Mouse (Mus musculus) stomach, embryonic 16.5 days (tissue): ENCODE measurements around the gene Ttll12. TPM values are rescaled to one million over a fixed set of nuclear protein-coding genes. Genes with fewer than 3 reads are reported as not detected.
A peak's percentile ranks its signal among the peaks of the same experiment; 100 is the strongest.

ENCODE experiments used
- ATAC-seq: fragments of 200-750 bp; cut with Nextera tagmentation; 2 replicates; pipeline ENCODE4 v1.8.0; 2017; ENCODE audit warnings: moderate number of reproducible peaks, moderate TSS enrichment; ENCODE audit not compliant: insufficient read depth, low FRiP score
- H3K27ac ChIP-seq: fragments of 300-500 bp; sonication (generic); 2 replicates; pipeline ENCODE4 v1.5.1; 2014; ENCODE audit warnings: low read length
- H3K27me3 ChIP-seq: fragments of 300-500 bp; sonication (generic); 2 replicates; pipeline ENCODE4 v1.6.1; 2014; ENCODE audit warnings: low read length, control low read depth, mixed read lengths; ENCODE audit not compliant: control insufficient read depth, insufficient read depth
- H3K36me3 ChIP-seq: fragments of 300-500 bp; sonication (generic); 2 replicates; pipeline ENCODE4 v1.6.1; 2014; ENCODE audit warnings: low read length; ENCODE audit not compliant: control insufficient read depth, insufficient read depth
- H3K4me1 ChIP-seq: fragments of 300-500 bp; sonication (generic); 2 replicates; pipeline ENCODE4 v1.6.1; 2014; ENCODE audit warnings: low read length, control low read depth, mixed read lengths; ENCODE audit not compliant: control insufficient read depth, insufficient read depth
- H3K4me2 ChIP-seq: fragments of 300-500 bp; sonication (generic); 2 replicates; pipeline ENCODE4 v1.6.1; 2014; ENCODE audit warnings: low read depth, low read length, mixed read lengths
- H3K4me3 ChIP-seq: fragments of 300-500 bp; sonication (generic); replicated peaks from 2 replicates; pipeline ENCODE4 v1.5.1; 2014; ENCODE audit warnings: mild to moderate bottlenecking, low read length
- H3K9ac ChIP-seq: fragments of 300-500 bp; sonication (generic); 2 replicates; pipeline ENCODE4 v1.6.1; 2014; ENCODE audit warnings: low read length
- H3K9me3 ChIP-seq: fragments of 300-500 bp; sonication (generic); replicated peaks from 2 replicates; pipeline ENCODE4 v1.6.1; 2016; ENCODE audit warnings: low read length, control low read depth; ENCODE audit not compliant: control insufficient read depth
- WGBS: fragments of 180-500 bp; shearing (Covaris S2); extraction: QIAGEN DNeasy Blood & Tissue Kit; methylation state at CpG from one replicate; pipeline ENCODE4 v1.1.7; 2014; 5-methylcytosine and 5-hydroxymethylcytosine counted together
- polyA plus RNA-seq: library from polyadenylated mRNA; unstranded; fragments of >200 nt; fragmentation: Nextera tagmentation; extraction: Ambion mirVana; gene quantifications from 2 replicates; pipeline ENCODE4 v1.2.1, GENCODE M21; 2015

The Ttll12 gene
- 31.9 and 32.2 TPM in 2 replicates for polyA plus RNA-seq

- Histone ChIP-seq H3K4me3 (peak within 1 kb of the TSS; percentile 90), H3K4me2 (peak within 1 kb of the TSS; percentile 97), H3K27ac (peak within 1 kb of the TSS; percentile 85; the same call in 1 of the 2 replicates), H3K36me3 (no peaks in the 10 kb centered on the region), H3K27me3 (no peaks in the 10 kb centered on the region), H3K9ac (peak within 1 kb of the TSS; percentile 89), H3K4me1 (peaks cover 31% of the 10 kb centered on the region), H3K9me3 (no peaks in the 10 kb centered on the region)
- under 1% methylated on average over 68 of the region's 68 CpGs for WGBS
- peak; percentile 94 for ATAC-seq
Observed at GRCm38 (mm10) chr15:83594513-83595363, at the start of gene Ttll12. Ttll12 (minus strand) TSS chr15:83595157.

GRCm38 (mm10) chr15:83642518-83642917, 47.6 kb upstream of the Ttll12 start:
- Histone ChIP-seq H3K9me3 (no peaks in the 10 kb centered on the region), H3K4me1 (peaks cover 6% of the 10 kb centered on the region; the same call in 1 of the 2 replicates), H3K27ac (no peak overlapping the region), H3K9ac (no peak overlapping the region), H3K4me3 (no peak overlapping the region), H3K36me3 (no peaks in the 10 kb centered on the region), H3K4me2 (no peak overlapping the region), H3K27me3 (no peaks in the 10 kb centered on the region)
- WGBS = 93% methylated on average over 6 of the region's 6 CpGs
- ATAC-seq = no peak

- no peaks in the 10 kb centered on the region for H3K27me3 ChIP-seq
- ATAC-seq = no peak
- H3K4me2 ChIP-seq = no peak overlapping the region
- no peak overlapping the region for H3K27ac ChIP-seq
- WGBS = 45% methylated on average over 4 of the region's 4 CpGs
- H3K4me3 ChIP-seq = no peak overlapping the region
- H3K9me3 ChIP-seq = no peaks in the 10 kb centered on the region
- peaks cover 6% of the 10 kb centered on the region; the same call in 1 of the 2 replicates for H3K4me1 ChIP-seq
- no peak overlapping the region for H3K9ac ChIP-seq
- H3K36me3 ChIP-seq = no peaks in the 10 kb centered on the region
Observed at GRCm38 (mm10) chr15:83640208-83640607, 45.3 kb upstream of the Ttll12 start.

- no peaks in the 10 kb centered on the region for H3K36me3 ChIP-seq
- H3K9me3 ChIP-seq = no peaks in the 10 kb centered on the region
- H3K4me2 ChIP-seq = no peak overlapping the region
- no peaks in the 10 kb centered on the region for H3K27me3 ChIP-seq
- no peak overlapping the region for H3K27ac ChIP-seq
- H3K4me3 ChIP-seq = no peak overlapping the region
- ATAC-seq = no peak; the same call in none of the 2 replicates
- H3K4me1 ChIP-seq = peaks cover 6% of the 10 kb centered on the region; the same call in 1 of the 2 replicates
- 42% methylated on average over 3 of the region's 3 CpGs for WGBS
- H3K9ac ChIP-seq = no peak overlapping the region
Observed at GRCm38 (mm10) chr15:83639160-83639559, 44.2 kb upstream of the Ttll12 start.

- H3K27ac ChIP-seq = no peak overlapping the region
- H3K9me3 ChIP-seq = no peaks in the 10 kb centered on the region
- H3K4me1 ChIP-seq = peaks cover 6% of the 10 kb centered on the region; the same call in 1 of the 2 replicates
- WGBS = 77% methylated on average over 20 of the region's 20 CpGs
- no peak; the same call in 1 of the 2 replicates for ATAC-seq
- H3K9ac ChIP-seq = no peak overlapping the region
- H3K4me2 ChIP-seq = no peak overlapping the region
- no peaks in the 10 kb centered on the region for H3K36me3 ChIP-seq
- no peaks in the 10 kb centered on the region for H3K27me3 ChIP-seq
- no peak overlapping the region for H3K4me3 ChIP-seq
Observed at GRCm38 (mm10) chr15:83638196-83638899, 43.4 kb upstream of the Ttll12 start.

- H3K4me3 ChIP-seq = no peak overlapping the region
- H3K4me2 ChIP-seq = no peak overlapping the region
- 37% methylated on average over 6 of the region's 6 CpGs for WGBS
- peaks cover 6% of the 10 kb centered on the region; the same call in 1 of the 2 replicates for H3K4me1 ChIP-seq
- H3K9me3 ChIP-seq = no peaks in the 10 kb centered on the region
- H3K9ac ChIP-seq = no peak overlapping the region
- ATAC-seq = no peak
- H3K27ac ChIP-seq = no peak overlapping the region
- no peaks in the 10 kb centered on the region for H3K36me3 ChIP-seq
- H3K27me3 ChIP-seq = no peaks in the 10 kb centered on the region
Observed at GRCm38 (mm10) chr15:83636759-83637158, 41.8 kb upstream of the Ttll12 start.

GRCm38 (mm10) chr15:83635251-83635650, 40.3 kb upstream of the Ttll12 start:
- Histone ChIP-seq H3K4me1 (peaks cover 6% of the 10 kb centered on the region; the same call in 1 of the 2 replicates), H3K27me3 (no peaks in the 10 kb centered on the region), H3K27ac (no peak overlapping the region), H3K4me3 (no peak overlapping the region), H3K9me3 (no peaks in the 10 kb centered on the region), H3K4me2 (no peak overlapping the region), H3K36me3 (no peaks in the 10 kb centered on the region), H3K9ac (no peak overlapping the region)
- no peak for ATAC-seq
- WGBS = 37% methylated on average over 3 of the region's 3 CpGs

GRCm38 (mm10) chr15:83634076-83634475, 39.1 kb upstream of the Ttll12 start:
- Histone ChIP-seq H3K27me3 (no peaks in the 10 kb centered on the region), H3K36me3 (no peaks in the 10 kb centered on the region), H3K4me1 (peaks cover 2% of the 10 kb centered on the region; the same call in 1 of the 2 replicates), H3K27ac (no peak overlapping the region), H3K4me2 (no peak overlapping the region), H3K9me3 (no peaks in the 10 kb centered on the region), H3K9ac (no peak overlapping the region), H3K4me3 (no peak overlapping the region)
- 3% methylated on average over 1 of the region's 1 CpGs for WGBS
- ATAC-seq = no peak

GRCm38 (mm10) chr15:83631071-83631470, 36.1 kb upstream of the Ttll12 start:
- Histone ChIP-seq H3K4me2 (no peak overlapping the region), H3K36me3 (no peaks in the 10 kb centered on the region), H3K27me3 (no peaks in the 10 kb centered on the region), H3K27ac (no peak overlapping the region), H3K9me3 (no peaks in the 10 kb centered on the region), H3K9ac (no peak overlapping the region), H3K4me1 (no peaks in the 10 kb centered on the region), H3K4me3 (no peak overlapping the region)
- 70% methylated on average over 7 of the region's 7 CpGs for WGBS
- no peak for ATAC-seq
